Mouse (Mus musculus) cerebellum, adult 8-10 months (tissue): ENCODE measurements at regions not wholly inside any gene's neighbourhood (a gene's known extent, or its start where the extent isn't known, plus 50 kb on each side); places are given as distances from the start of the nearest gene placed in this dataset.

Experiments used
- DNase-seq: peaks from one replicate; pipeline ENCODE4 v3.0.0; 2022

- DNase-seq = peak; percentile 7
These were observed 301.7 kb upstream of the Camk1g start for GRCm38 (mm10) chr1:193671816-193672254.

GRCm38 (mm10) chr1:193671046-193671445 is 300.9 kb upstream of the Camk1g start:
- no peak for DNase-seq

- no peak for DNase-seq
These were observed 299.9 kb upstream of the Camk1g start for GRCm38 (mm10) chr1:193670008-193670407.

GRCm38 (mm10) chr1:193668841-193669240 is 298.7 kb upstream of the Camk1g start:
- DNase-seq = no peak

GRCm38 (mm10) chr1:193665854-193666253 is 295.8 kb upstream of the Camk1g start:
- no peak for DNase-seq

GRCm38 (mm10) chr1:193664569-193664968 is 294.5 kb upstream of the Camk1g start:
- no peak for DNase-seq

- no peak for DNase-seq
These were observed 293.5 kb upstream of the Camk1g start for GRCm38 (mm10) chr1:193663587-193663986.

- no peak for DNase-seq
These were observed 292.2 kb upstream of the Camk1g start for GRCm38 (mm10) chr1:193662166-193662890.

- no peak for DNase-seq
These were observed 291.3 kb upstream of the Camk1g start for GRCm38 (mm10) chr1:193661377-193661776.

GRCm38 (mm10) chr1:193655076-193655677 is 285.1 kb upstream of the Camk1g start:
- no peak for DNase-seq

GRCm38 (mm10) chr1:193650275-193650674 is 280.2 kb upstream of the Camk1g start:
- no peak for DNase-seq

- DNase-seq = no peak
These were observed 279.3 kb upstream of the Camk1g start for GRCm38 (mm10) chr1:193649400-193649799.

- DNase-seq = no peak
These were observed 277.5 kb upstream of the Camk1g start for GRCm38 (mm10) chr1:193647371-193648270.

GRCm38 (mm10) chr1:193644506-193644905 is 274.4 kb upstream of the Camk1g start:
- no peak for DNase-seq

GRCm38 (mm10) chr1:193636451-193636850 is 266.4 kb upstream of the Camk1g start:
- DNase-seq = no peak

- no peak for DNase-seq
These were observed 262.0 kb upstream of the Camk1g start for GRCm38 (mm10) chr1:193632115-193632514.

- DNase-seq = no peak
These were observed 259.8 kb upstream of the Camk1g start for GRCm38 (mm10) chr1:193629887-193630286.

GRCm38 (mm10) chr1:193626924-193627849 is 257.1 kb upstream of the Camk1g start:
- no peak for DNase-seq

GRCm38 (mm10) chr1:193625101-193625956 is 255.2 kb upstream of the Camk1g start:
- peak; percentile 6 for DNase-seq

- no peak for DNase-seq
These were observed 253.5 kb upstream of the Camk1g start for GRCm38 (mm10) chr1:193623571-193623970.

- no peak for DNase-seq
These were observed 248.2 kb upstream of the Camk1g start for GRCm38 (mm10) chr1:193618250-193618649.
